8 mouse cellular contexts compared by ENCODE assay signal in the genomic region with DNA sequence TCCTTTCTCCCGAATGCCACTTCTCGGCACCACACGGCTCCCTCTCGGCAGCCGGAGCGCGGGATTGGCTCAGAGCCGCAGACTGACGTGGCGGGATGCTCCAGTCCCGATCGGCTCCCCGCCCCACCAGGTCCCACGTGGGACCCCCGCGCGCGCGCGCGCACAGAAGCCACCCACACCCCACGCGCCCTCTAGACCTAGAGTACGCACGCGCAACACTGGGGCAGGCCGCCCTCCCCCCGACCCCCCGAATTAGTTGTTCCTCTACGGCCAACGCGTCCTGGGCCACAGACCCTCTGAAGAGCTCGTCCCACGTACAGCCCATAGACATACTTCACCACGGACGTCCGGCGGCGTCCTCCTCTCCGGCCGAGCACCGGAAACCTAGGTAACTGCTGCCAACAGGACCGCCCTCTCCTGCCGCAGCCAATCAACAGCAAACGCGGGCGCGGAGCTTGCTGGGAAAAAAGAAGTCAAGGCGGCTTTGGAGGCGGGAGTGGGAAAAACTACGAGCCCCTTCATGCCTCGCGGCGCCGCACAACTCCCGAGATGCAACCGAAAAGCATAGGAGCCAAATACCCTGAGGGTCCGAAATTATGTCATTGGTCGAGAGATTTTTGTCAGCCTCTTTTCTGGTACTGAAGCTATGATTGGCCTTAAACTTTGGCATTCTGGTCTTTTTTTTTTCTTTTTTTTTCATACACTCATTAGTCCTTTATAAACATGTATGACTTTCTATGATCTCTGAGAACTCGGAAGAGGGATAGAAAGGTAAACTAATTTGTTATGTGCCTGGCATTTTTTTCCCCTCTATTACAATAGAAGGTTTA. TPM values are rescaled to one million over a fixed set of nuclear protein-coding genes. Genes with fewer than 3 reads are reported as not detected.
DNase-seq lines count a peak whose midpoint lies in the region; ATAC-seq lines count a peak whose summit lies in the region.

A gene (minus strand): TSS at position 428 of the 830 bp plus-strand sequence.

- H3K4me3 ChIP-seq in hindbrain, embryonic 15.5 days, result peak within 1 kb of the TSS; percentile 78

- H3K4me1 ChIP-seq in hindbrain, embryonic 15.5 days (replicated peaks), result peaks cover 23% of the 10 kb centered on the region

- H3K9me3 ChIP-seq in hindbrain, embryonic 15.5 days, result no peaks in the 10 kb centered on the region

- no peaks in the 10 kb centered on the region for H3K27me3 ChIP-seq in hindbrain, embryonic 15.5 days

- WGBS in hindbrain, embryonic 15.5 days, result under 1% methylated on average over 59 of the region's 60 CpGs

- H3K4me2 ChIP-seq in hindbrain, embryonic 15.5 days, result peak within 1 kb of the TSS; percentile 76

- peak within 1 kb of the TSS; percentile 59 for H3K9ac ChIP-seq in hindbrain, embryonic 15.5 days

- H3K36me3 ChIP-seq in hindbrain, embryonic 15.5 days, result peaks cover 26% of the 10 kb centered on the region

- ATAC-seq in hindbrain, embryonic 15.5 days (ENCODE audit: low FRiP score, low read depth), result peak; percentile 97

- peak; percentile 93 for DNase-seq in T-cell, adult 2 months (ENCODE audit: low spot score)
- DNase-seq in cerebellum, postnatal 36 days, result peak; percentile 98
- peak; percentile 98 to 99 for DNase-seq in frontal cortex, postnatal 36 days (ENCODE audit: low spot score in 2 of 2)
- peak; percentile 94 for DNase-seq in left cerebral cortex, adult 11 months (ENCODE audit: low spot score)
- DNase-seq in lung, postnatal 4 days, result peak; percentile 97 to 98
- peak; percentile 93 for DNase-seq in retina, postnatal 7 days (ENCODE audit: low read depth, low spot score)
- peak; percentile 86 for DNase-seq in urinary bladder, adult 2 months (ENCODE audit: low spot score)

- peak within 1 kb of the TSS; percentile 98 for H3K27ac ChIP-seq in hindbrain, embryonic 15.5 days (replicated peaks)

RNA-seq across cellular contexts. Expression of the gene that starts here (rescaled TPM):
- polyA plus RNA-seq in hindbrain, embryonic 15.5 days (2015; fragmentation: Nextera tagmentation; extraction: Ambion mirVana), result 45.6 and 45.9 TPM in 2 replicates
- 29.9 and 30.0 TPM in 2 replicates for polyA plus RNA-seq in urinary bladder, adult 2 months (2012; rRNA removed)

Comparison
In these comparisons a context has a peak if more than half of its experiments do, and no peak if none do; other contexts are left out.
1. Peak in every context shown above with its lines: DNase-seq, ATAC-seq, H3K4me3 ChIP-seq and H3K27ac ChIP-seq.